Mouse (Mus musculus): ENCODE measurements at regions not wholly inside any gene's neighbourhood (a gene's known extent, or its start where the extent isn't known, plus 50 kb on each side); places are given as distances from the start of the nearest gene placed in this dataset.

- no peak for TF ChIP-seq CTCF (IDR thresholded peaks at IDR 0.05; ENCODE audit: insufficient read depth, low read depth, low read length)
- TF ChIP-seq POLR2A (IDR thresholded peaks at IDR 0.05; ENCODE audit: insufficient read depth, low read depth, low read length): no peak
Measured at GRCm38 (mm10) chr5:117011128-117011527, 104.8 kb downstream of the Suds3 start.
